Mouse (Mus musculus) G1E (cell line): ENCODE results near the gene Igll1. TPM values are rescaled to one million over a fixed set of nuclear protein-coding genes. Genes with fewer than 3 reads are reported as not detected.

Experiments
- ATAC-seq: 2 replicates; pipeline ENCODE4 v1.8.0; 2016; ENCODE audit warnings: mild to moderate bottlenecking; ENCODE audit not compliant: insufficient number of reproducible peaks, poor library complexity, low FRiP score, severe bottlenecking; ENCODE audit errors: extremely low read depth
- DNase-seq: peaks from one replicate; pipeline ENCODE4 v3.0.0; 2012; ENCODE audit warnings: low spot score
- H3K27me3 ChIP-seq: 2 replicates; pipeline ENCODE4 v1.6.1; 2012; ENCODE audit warnings: mild to moderate bottlenecking, low read length, inconsistent platforms; ENCODE audit not compliant: insufficient read depth
- H3K36me3 ChIP-seq: replicated peaks from 2 replicates; pipeline ENCODE3; 2012; ENCODE audit warnings: mild to moderate bottlenecking, inconsistent platforms
- H3K4me1 ChIP-seq: 2 replicates; pipeline ENCODE4 v1.6.1; 2012; ENCODE audit warnings: low read depth, low read length, inconsistent platforms, mixed read lengths; ENCODE audit not compliant: insufficient read depth
- H3K4me3 ChIP-seq: 2 replicates; pipeline ENCODE4 v1.5.1; 2012; ENCODE audit warnings: low read depth, mild to moderate bottlenecking, inconsistent platforms, low read length, moderate library complexity, mixed read lengths
- H3K9me3 ChIP-seq: replicated peaks from 2 replicates; pipeline ENCODE4 v1.6.1; 2012; ENCODE audit warnings: inconsistent platforms
- CTCF ChIP-seq: IDR thresholded peaks from 2 replicates; pipeline ENCODE4 v1.5.1; 2012; ENCODE audit warnings: low read depth, low read length, inconsistent platforms, mixed read lengths
- GATA1 ChIP-seq: IDR thresholded peaks from 2 replicates; pipeline ENCODE4 v1.6.1; 2012; ENCODE audit warnings: borderline replicate concordance, low read length, inconsistent platforms, mixed read lengths
- GATA2 ChIP-seq: IDR thresholded peaks from 2 replicates; pipeline ENCODE4 v1.6.1; 2012; ENCODE audit warnings: low read depth, low read length, inconsistent platforms, borderline replicate concordance
- POLR2AphosphoS5 ChIP-seq: IDR thresholded peaks from 2 replicates; pipeline ENCODE4 v1.6.1; 2012; ENCODE audit warnings: low read depth, low read length, inconsistent platforms; ENCODE audit not compliant: insufficient replicate concordance
- TAL1 ChIP-seq: conservative IDR thresholded peaks from 2 replicates; pipeline ENCODE4 v1.6.1; 2012; ENCODE audit warnings: low read depth, low read length, inconsistent platforms, mixed read lengths
- polyA plus RNA-seq: library from polyadenylated mRNA; stranded (reverse); fragments of >175 nt; gene quantifications from 2 replicates; pipeline ENCODE4 v1.2.3, GENCODE M21; 2012
- total RNA-seq, 2 experiments: library from RNA; stranded (forward) in 1 of 2; stranded (reverse) in 1 of 2; fragments of 200-1000 nt in 1 of 2; fragments of >200 nt in 1 of 2; fragmentation: Nextera tagmentation in 1 of 2; gene quantifications; 2 replicates each; pipeline ENCODE4 v1.2.3; 2014 to 2017

Igll1 gene
- total and polyA plus RNA-seq, 3 experiments = 0.27 TPM; not detected in 2

DNA sequence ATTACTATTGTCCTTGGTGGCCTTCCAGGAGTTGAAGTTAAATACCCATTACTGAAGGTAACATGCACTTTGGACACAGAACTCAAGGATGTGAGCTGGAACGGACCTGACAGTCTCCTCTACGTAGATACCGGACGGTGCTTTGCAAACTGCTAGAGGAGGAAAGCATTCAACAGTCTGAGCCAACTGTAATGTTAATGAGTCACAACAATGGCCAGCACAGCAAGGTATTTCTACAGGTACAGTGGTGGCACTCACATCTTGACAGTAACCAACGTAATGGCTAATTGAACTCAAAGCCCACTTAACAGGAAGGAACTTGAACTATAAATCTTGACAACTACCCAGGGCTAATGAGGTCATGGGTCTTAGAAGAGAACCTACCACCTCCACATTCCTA, 38.3 kb downstream of the Igll1 start:
- Histone ChIP-seq H3K9me3 (no peaks in the 10 kb centered on the region), H3K27me3 (peaks cover 7% of the 10 kb centered on the region), H3K4me1 (peaks cover 8% of the 10 kb centered on the region), H3K4me3 (no peak overlapping the region), H3K36me3 (no peaks in the 10 kb centered on the region)
- no peak for DNase-seq
- TF ChIP-seq GATA2 (no peak), TAL1 (no peak), GATA1 (no peak), POLR2AphosphoS5 (no peak), CTCF (no peak)
- no peak for ATAC-seq

Other genes starting within 250 kb of the Igll1 start
- not detected in 2 replicates for gene Olfr19, start 187.6 kb downstream of the Igll1 start, total RNA-seq (2014; fragmentation: Nextera tagmentation)
- not detected in 2 replicates for gene Olfr19, start 187.6 kb downstream of the Igll1 start, total RNA-seq (2017)
- not detected in 2 replicates for gene Olfr19, start 187.6 kb downstream of the Igll1 start, polyA plus RNA-seq
- gene Spag6l, start 34.5 kb downstream of the Igll1 start, total RNA-seq (2014; fragmentation: Nextera tagmentation) = not detected in 2 replicates
- 0.12 and 0.16 TPM in 2 replicates for gene Spag6l, start 34.5 kb downstream of the Igll1 start, total RNA-seq (2017)
- gene Spag6l, start 34.5 kb downstream of the Igll1 start, polyA plus RNA-seq = not detected in 2 replicates
- gene Top3b, start 6.8 kb upstream of the Igll1 start, total RNA-seq (2014; fragmentation: Nextera tagmentation) = 59.7 and 96.6 TPM in 2 replicates
- gene Top3b, start 6.8 kb upstream of the Igll1 start, total RNA-seq (2017) = 59.1 and 72.8 TPM in 2 replicates
- 24.2 and 24.7 TPM in 2 replicates for gene Top3b, start 6.8 kb upstream of the Igll1 start, polyA plus RNA-seq
- gene Vpreb1, start 6.9 kb upstream of the Igll1 start, total RNA-seq (2014; fragmentation: Nextera tagmentation) = not detected in 2 replicates
- gene Vpreb1, start 6.9 kb upstream of the Igll1 start, total RNA-seq (2017) = 0.64 and 0.82 TPM in 2 replicates
- 0.15 and 0.28 TPM in 2 replicates for gene Vpreb1, start 6.9 kb upstream of the Igll1 start, polyA plus RNA-seq
- 5.5 and 10.9 TPM in 2 replicates for gene Ppm1f, start 32.5 kb upstream of the Igll1 start, total RNA-seq (2014; fragmentation: Nextera tagmentation)
- gene Ppm1f, start 32.5 kb upstream of the Igll1 start, total RNA-seq (2017) = 10.5 and 12.3 TPM in 2 replicates
- gene Ppm1f, start 32.5 kb upstream of the Igll1 start, polyA plus RNA-seq = 5.3 and 6.3 TPM in 2 replicates
- 248 and 276 TPM in 2 replicates for gene Mapk1, start 119.4 kb upstream of the Igll1 start, total RNA-seq (2014; fragmentation: Nextera tagmentation)
- 173 and 180 TPM in 2 replicates for gene Mapk1, start 119.4 kb upstream of the Igll1 start, total RNA-seq (2017)
- 54.2 and 72.7 TPM in 2 replicates for gene Mapk1, start 119.4 kb upstream of the Igll1 start, polyA plus RNA-seq
- 0.90 and 1.2 TPM in 2 replicates for gene Ypel1, start 205.7 kb upstream of the Igll1 start, total RNA-seq (2014; fragmentation: Nextera tagmentation)
- gene Ypel1, start 205.7 kb upstream of the Igll1 start, total RNA-seq (2017) = 0.87 and 1.5 TPM in 2 replicates
- 0.09 and 0.15 TPM in 2 replicates for gene Ypel1, start 205.7 kb upstream of the Igll1 start, polyA plus RNA-seq
- 111 and 127 TPM in 2 replicates for gene Ppil2, start 247.3 kb upstream of the Igll1 start, total RNA-seq (2014; fragmentation: Nextera tagmentation)
- gene Ppil2, start 247.3 kb upstream of the Igll1 start, total RNA-seq (2017) = 110 and 122 TPM in 2 replicates
- gene Ppil2, start 247.3 kb upstream of the Igll1 start, polyA plus RNA-seq = 65.1 and 70.4 TPM in 2 replicates